Mouse (Mus musculus): ENCODE data around the gene Tspan12. TPM values are rescaled to one million over a fixed set of nuclear protein-coding genes. Genes with fewer than 3 reads are reported as not detected.
"Not testable (repeated sequence)": the region's sequence is repeated elsewhere in the genome, so short reads cannot be mapped to it uniquely, and the experiment has no call there.

The Tspan12 gene
- total RNA-seq, 2 experiments from 2014 or later, result 25.9 to 26.1 TPM

DNA sequence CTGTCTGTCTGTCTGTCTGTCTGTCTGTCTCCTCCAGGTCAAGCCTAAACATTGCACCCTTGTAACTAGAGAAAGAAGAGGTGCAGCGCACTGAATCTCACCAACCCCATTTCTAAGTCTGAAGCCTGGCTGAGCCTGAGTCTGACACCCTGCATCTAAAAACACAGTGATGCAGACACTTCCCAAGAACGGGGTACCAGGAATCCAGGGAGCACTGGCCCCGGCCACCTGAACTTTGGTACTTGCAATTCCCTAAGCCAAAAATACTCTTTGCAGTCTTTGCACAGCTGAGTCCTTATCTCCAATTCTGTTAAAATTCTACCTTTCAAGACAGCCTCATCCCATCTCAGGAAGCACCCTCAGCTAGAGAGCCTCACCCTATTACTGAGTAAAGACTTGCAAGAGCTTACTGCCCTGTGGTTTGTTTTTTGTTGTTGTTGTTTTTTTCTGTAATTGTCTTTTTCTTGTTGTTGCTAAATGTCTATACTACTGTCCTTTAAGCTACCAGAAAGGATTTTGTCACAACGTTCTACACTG is 61.7 kb downstream of the Tspan12 start:
- intact Hi-C loops (cut with DNase I), result no loop called here

DNA sequence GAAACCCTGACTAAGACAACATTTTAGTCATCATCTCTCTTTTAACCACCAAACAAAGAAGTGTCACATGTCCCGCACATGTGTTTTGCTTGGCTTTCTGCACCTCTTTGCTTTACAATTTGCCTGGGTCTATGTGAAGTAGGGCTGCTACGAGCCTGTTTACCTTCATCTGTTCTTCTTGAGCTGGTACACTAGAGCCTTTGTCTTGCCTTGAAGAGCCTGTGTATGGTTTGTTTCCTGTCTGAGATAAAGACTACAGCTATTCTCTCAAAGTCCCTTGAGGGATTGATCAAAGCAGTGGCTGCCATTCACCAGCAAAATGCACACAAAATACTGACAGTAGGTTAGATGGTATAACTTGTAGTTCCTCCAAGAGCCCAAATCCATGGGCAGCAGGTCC is 62.3 kb downstream of the Tspan12 start:
- intact Hi-C loops (cut with DNase I), result no loop called here
- no peak for DNase-seq (ENCODE audit: low spot score in 2 of 2)

More for the DNA sequence above, 61.7 kb downstream of the Tspan12 start:
- no peak for DNase-seq (ENCODE audit: low spot score in 2 of 2)

DNA sequence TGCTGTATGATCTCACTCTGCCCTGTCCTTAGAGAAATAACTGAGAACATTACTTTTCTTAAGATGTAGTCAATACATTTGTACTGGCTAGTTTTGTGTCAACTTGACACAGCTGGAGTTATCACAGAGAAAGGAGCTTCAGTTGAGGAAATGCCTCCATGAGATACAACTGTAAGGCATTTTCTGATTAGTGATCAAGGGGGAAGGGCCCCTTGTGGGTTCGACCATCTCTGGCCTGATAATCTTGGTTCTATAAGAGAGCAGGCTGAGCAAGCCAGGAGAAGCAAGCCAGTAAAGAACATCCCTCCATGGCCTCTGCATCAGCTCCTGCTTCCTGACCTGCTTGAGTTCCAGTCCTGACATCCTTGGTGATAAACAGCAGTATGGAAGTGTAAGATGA is 62.7 kb downstream of the Tspan12 start:
- DNase-seq (ENCODE audit: low spot score in 2 of 2); intact Hi-C loops (cut with DNase I): not testable (repeated sequence)

DNA sequence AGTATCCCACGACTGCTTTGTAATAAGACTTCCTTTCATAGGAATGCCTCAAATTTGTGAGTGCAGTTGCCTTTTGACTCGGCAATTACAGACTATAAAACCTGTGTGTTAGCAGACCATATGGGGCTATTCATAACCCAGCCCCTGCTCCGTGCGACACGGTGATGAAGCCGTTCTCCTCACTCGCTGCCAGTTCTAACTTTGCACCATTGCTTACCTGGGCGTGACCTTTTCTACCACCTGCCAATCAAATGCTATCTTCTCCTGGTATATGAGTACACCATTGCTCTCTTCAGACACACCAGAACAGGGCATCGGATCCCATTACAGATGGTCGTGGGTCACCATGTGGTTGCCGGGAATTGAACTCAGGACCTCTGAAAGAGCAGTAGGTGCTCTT is 64.6 kb downstream of the Tspan12 start:
- intact Hi-C loops (cut with DNase I), result no loop called here
- DNase-seq (ENCODE audit: low spot score in 2 of 2), result no peak

DNA sequence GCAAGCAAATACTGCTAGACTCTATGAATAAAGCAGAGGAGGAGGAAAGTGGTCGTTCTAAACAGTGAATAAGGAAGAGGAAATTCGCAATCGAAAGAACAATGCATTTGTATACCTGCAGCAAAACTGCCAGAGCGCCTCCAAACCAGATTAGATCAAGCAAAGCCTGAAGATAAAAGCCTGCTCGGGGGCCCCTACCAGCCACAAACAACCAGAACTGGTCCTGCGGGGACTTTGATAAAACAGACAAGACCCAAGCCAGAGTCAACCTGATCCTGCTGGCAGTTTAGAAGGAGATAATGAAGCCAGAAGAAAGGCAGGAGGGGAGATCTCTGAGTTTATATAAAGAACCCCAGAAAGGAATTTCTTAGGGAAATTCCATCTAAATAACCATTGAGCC is 65.0 kb downstream of the Tspan12 start:
- no peak for DNase-seq (ENCODE audit: low spot score in 2 of 2)

DNA sequence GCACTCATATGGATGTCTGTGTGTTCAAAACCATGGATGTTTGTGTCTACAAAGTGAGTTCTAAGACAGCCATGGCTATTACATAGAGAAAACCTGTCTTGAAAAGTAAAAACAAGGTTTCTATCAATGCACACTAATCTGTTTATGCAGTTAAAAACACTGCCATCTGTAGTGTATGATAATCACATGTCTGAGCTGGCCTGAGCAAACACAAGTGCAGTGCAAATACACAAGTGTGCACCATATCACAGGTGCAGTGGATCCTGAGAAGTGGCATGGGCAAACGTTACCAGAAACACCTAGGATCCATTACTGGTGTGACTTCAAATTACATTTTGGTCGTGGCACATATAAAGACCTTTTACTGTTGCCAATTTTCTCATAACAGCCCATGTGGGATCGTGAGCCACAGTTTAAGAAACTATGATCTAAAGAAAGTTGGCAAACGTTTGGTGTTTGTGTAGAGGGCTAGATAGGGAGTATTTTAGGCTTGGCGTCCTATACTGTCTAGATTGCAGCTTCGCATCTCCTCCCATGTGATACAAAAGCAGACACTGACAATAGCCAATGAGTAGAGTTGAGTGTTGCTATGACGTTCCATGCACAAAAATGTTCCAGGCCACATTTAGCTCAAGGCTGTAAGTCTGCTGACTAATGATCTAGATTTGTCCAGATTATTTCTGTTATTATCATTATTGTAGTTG is 78.0 kb downstream of the Tspan12 start:
- intact Hi-C loops (cut with DNase I), result no loop called here
- DNase-seq (ENCODE audit: low spot score in 2 of 2), result peak in 1 of 2 experiments; percentile 33

More for the DNA sequence above, 65.0 kb downstream of the Tspan12 start:
- intact Hi-C loops (cut with DNase I), result no loop called here

DNA sequence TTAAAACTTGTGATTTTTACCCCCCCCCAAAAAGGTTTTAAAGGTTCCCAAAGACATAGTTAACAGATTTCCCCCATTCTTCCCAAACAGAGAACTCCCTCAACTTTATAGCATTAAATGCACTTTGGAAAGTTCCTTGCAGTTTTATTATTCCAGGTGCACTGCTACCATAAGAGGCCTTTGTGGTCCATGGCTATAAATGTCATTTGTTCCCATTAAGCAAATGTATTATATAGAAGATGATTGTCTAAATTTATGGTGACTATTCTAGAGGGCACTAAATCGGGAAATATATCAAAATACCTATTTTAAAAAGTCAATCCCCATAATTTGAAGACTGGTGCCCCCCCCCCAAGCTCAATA is 82.9 kb downstream of the Tspan12 start:
- DNase-seq (ENCODE audit: low spot score in 2 of 2), result no peak
- intact Hi-C loops (cut with DNase I), result no loop called here

DNA sequence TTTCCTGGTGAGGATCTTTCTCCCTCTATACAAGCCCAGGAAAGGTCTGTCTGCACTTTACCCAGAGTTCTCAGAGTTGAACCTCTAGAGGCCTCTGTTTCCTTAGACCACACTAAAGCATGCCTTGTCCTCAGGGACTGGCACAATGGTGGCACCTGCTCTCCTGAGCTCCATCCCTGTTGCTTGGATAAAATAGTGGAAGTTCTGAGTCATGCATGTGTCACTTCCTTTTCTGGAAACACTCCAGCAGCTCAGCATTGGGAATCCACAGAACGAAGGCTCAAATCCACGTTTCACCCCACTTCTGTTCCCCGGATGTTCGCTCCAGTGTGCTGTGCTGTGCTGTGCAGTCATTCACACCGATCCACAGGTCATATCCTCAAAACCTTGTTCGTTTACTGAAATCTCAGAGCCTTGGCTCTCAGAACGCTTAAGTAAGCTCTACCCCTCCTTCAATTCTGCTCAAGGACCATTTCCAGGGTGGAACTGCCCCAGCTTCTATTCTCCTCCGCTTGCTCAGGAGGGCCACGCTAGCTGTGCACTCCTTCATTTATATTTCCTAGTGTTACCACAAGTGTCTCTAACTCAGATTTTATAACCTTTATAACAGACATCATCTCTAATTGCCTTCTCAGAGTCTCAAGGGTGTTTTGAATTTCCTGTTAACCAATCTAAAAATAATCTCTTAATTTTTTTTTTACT is 83.4 kb downstream of the Tspan12 start:
- intact Hi-C loops (cut with DNase I), result no loop called here
- DNase-seq (ENCODE audit: low spot score in 2 of 2), result no peak

DNA sequence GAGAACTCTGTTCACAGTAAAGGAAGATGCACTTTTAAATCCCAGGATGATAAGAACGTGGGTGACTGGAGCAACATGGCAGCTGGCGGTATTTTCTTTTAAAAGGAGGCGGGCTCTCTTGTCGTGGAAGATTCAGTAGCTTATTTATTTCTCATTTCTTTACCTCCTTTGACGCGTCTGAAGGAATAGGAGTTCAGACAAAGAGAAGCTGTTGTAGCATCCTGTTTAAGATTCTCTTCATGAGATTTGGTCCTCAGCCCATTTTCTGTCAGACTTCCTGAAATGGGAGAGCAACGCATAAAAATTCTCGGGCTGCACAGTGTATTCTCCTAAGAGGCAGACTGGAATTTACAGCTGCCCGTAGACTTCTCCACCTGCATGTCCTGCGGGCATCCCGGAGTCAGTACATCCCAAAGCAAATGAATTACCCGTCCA is 84.5 kb downstream of the Tspan12 start:
- peak; percentile 25 to 31 for DNase-seq (ENCODE audit: low spot score in 2 of 2)
- intact Hi-C loops (cut with DNase I), result no loop called here

DNA sequence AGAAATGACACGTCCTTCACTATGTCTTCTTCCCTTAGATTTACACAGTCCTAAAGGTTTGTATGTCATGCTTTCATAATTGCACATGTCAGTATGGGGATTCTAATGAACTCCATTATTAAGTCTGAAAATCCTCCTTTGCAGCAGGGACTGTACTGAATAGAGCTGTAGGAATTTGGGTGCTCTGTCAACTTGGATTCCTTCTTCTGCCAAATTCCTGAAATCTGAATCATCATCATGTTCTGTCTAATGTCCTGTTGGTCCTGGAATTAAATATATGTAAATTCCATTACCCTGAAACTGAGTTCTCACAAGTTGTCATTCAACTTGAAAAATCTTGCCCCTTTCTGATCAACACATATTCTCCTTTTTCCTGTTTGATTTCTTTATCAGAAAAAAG is 104.8 kb downstream of the Tspan12 start:
- DNase-seq (ENCODE audit: low spot score in 2 of 2), result no peak
- intact Hi-C loops (cut with DNase I), result no loop called here

DNA sequence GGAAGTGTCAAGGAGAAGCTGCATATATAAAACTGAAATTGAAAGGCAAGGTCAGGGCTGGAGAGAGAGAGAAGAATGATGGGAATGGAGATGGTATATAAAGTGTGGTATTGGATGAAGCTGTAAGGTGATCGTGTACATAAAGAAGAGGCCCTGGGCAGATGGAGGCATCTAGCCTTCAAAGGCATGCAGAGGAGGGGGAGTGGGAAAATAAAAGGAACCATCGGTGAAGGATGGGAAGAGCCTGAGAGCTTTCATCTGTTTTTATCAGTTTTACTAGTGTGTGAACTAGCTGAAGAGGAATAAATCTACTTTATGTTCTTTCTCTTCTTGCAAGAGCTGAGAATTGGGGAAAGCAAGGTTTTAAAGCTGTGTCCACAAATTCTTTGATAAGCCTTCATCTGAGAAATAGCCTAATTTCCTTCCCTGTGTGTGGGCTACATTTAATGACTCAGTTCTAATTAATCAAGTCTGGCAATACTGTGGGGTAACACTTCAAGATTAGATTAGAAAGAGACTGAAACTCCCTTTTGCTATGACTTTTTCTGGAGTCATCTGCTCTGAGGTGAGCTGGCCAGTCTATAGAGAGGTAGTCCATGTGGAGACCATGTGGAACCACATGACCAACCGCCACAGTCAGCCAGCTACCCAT is 107.6 kb downstream of the Tspan12 start:
- DNase-seq (ENCODE audit: low spot score in 2 of 2), result no peak
- intact Hi-C loops (cut with DNase I), result no loop called here

DNA sequence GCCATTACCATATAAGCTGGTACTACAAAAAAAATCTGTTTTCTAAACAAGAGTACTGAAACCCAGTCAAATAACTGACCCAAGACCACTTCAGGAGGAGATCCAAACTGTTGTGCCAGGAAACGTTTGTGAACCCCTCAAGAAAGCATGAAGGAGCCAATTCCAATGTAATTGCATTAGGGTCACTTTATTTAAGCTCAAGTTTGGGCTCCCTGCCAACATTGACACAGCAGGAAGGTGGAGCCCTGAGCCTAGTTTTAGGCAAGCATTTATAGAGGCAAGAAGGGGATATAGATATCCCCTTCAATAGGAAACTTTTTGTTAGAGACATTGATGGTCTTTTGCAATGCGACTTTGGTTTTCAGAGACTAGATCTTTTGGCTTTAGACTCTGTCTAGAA is 111.7 kb downstream of the Tspan12 start:
- intact Hi-C loops (cut with DNase I), result no loop called here
- DNase-seq (ENCODE audit: low spot score in 2 of 2), result no peak

DNA sequence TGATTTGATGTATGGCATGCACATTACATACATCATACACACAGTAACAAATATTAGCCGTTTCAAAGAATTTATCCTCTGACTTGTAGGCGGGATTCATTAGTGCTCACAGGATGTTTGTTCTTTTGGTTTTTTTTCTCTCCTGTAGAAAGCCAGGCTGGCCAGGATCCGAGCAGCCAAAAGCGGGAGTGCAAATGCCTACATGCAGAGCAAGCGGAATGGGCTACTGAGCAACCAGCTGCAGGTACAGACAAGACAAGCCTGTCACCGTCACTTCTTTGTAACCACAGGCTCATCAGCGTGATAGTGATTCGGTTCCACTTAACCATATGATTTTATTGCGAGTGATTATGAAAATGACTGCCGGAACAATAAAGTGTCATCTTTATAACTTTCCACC is 130.1 kb downstream of the Tspan12 start:
- intact Hi-C loops (cut with DNase I), result no loop called here

More for the DNA sequence above, 130.1 kb downstream of the Tspan12 start:
- DNase-seq (ENCODE audit: low spot score in 2 of 2), result no peak

Other genes starting within 250 kb of the Tspan12 start
- gene Ing3, start 97.1 kb upstream of the Tspan12 start, total RNA-seq (2021), result 10 to 100 TPM; 20.6 to 22.1 TPM
- 1 to 10 TPM; 2.2 to 3.1 TPM for gene Cped1, start 133.4 kb upstream of the Tspan12 start, total RNA-seq (2021)